Mouse (Mus musculus): ENCODE measurements around the gene Gm11639.
"Not testable (repeated sequence)": the region's sequence is repeated elsewhere in the genome, so short reads cannot be mapped to it uniquely, and the experiment has no call there.

- TF ChIP-seq MYOG (IDR thresholded peaks at IDR 0.05; ENCODE audit: control insufficient read depth, extremely low read depth, insufficient read length); CTCF (IDR thresholded peaks at IDR 0.05; ENCODE audit: control insufficient read depth, insufficient read depth, insufficient read length); USF1 (IDR thresholded peaks at IDR 0.05; ENCODE audit: low read depth); MAX (IDR thresholded peaks at IDR 0.05); MYOD1 (IDR thresholded peaks at IDR 0.05; ENCODE audit: control insufficient read depth, insufficient read length, low read depth): not testable (repeated sequence)
Observed at GRCm38 (mm10) chr11:105112448-105112847, 426.9 kb downstream of the Gm11639 start.

All from C2C12 (cell line).